Mouse (Mus musculus) frontal cortex, postnatal 10 days (tissue): ENCODE measurements around the gene Wdr89.
A peak's percentile ranks its signal among the peaks of the same experiment; 100 is the strongest.

Experiments
- DNase-seq, 2 experiments: peaks; one replicate each; pipeline ENCODE4 v3.0.0; 2022; ENCODE audit warnings: low spot score in 2 of 2, mixed read lengths in 1 of 2

The Wdr89 gene

GRCm38 (mm10) chr12:75616158-75616791, 53.1 kb downstream of the Wdr89 start:
- DNase-seq = no peak

DNA sequence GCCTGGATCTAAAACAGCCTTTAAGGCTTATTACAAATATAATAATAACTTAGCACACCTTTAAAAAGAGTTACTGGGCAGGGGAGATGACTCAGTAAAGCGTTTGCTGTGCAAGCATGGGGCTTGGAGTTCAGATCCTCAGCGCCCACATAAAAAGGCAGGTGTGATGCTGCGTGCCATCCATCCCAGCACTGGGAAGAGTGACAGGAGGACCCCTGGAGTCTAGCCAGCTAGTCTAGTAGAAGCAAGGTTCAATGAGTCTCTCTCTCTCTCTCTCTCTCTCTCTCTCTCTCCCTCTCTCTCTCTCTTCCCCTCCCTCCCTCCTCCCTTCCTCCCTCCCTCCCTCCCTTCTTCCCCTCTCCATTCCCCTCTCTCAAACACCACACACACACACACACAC, 53.8 kb downstream of the Wdr89 start:
- DNase-seq = no peak

DNA sequence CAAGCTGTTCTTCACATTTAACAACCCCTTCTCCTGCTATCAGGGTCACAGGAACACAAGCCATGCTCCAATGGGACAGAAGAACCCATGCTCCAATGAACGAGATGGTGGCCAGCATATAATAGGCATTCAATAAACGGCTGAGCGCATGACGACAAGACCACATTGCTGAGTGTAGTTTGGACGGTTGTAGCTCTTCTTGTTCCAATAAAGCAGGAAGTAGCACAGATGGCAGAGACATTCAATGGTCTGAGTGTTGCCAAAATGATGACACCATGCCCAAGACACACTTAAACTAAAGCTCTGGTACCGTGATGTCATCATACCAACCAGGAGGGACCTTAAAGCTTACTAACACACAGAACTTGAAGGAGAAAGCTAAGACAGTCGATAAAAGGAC, 56.6 kb downstream of the Wdr89 start:
- no peak for DNase-seq

DNA sequence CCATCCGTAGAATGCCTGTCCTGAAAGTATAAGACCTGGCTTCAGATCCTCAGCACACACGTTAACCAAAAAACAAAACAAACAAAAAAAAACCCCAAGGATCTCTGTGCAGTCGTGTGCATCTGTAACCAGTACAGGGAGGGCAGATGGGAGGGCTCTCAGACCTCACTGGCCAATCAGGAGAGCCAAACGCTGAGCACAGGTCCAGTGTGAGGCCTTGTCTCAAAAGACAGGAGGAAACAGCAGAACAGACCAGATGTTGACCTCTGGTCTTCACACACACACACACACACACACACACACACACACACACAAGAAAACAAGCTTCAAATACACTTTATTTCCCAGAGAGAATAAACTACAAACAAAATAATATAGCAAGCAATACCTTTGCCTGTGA, 69.8 kb downstream of the Wdr89 start:
- DNase-seq = no peak

GRCm38 (mm10) chr12:75598988-75599387, 70.3 kb downstream of the Wdr89 start:
- no peak for DNase-seq

DNA sequence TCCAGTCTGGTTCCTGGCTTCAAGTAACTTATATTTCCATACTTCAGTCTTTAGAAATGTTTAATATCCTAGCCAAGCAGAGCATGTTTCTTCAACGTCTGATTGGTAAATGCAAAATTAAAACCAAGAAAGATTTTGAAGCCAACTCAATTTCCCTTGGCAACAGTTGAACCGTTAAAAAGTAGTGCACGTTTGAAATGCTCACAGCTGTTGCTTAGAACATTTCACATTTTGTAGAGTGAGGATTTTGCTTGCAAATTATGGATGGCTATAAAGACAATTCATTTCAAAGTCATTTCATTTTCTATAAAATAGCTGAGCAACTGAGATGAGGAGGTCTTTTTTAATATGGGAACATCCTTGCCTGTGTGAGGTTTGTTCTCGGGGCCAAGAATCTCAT, 71.6 kb downstream of the Wdr89 start:
- no peak for DNase-seq

- peak; percentile 98 to 99 for DNase-seq
Observed at GRCm38 (mm10) chr12:75596154-75597002, 73.0 kb downstream of the Wdr89 start, which contains the start of gene Ppp2r5e. TSS of gene Ppp2r5e (minus strand) at chr12:75596245.

- DNase-seq = peak; percentile 20 to 44
Observed at GRCm38 (mm10) chr12:75595291-75596153, 73.8 kb downstream of the Wdr89 start.

GRCm38 (mm10) chr12:75594404-75594803, 74.9 kb downstream of the Wdr89 start:
- DNase-seq = no peak

DNA sequence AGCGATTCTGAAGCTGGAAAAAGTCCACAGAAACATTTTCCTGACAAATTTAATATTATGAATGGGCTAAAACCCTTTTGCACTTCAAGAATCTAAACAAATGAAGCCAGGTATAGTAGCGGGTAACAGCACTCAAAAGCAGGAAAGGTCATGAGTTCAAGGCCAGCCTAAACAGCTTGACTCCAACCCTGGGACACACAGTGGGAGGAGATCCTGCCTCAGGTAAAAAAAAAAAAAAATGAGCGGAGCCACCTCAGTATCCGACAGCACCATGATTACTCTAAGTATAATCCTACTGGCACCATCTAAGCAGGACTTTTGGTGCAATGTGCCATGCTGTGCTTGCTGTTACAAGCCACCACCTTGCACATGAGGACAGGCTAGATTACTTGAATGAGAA, 75.5 kb downstream of the Wdr89 start:
- no peak for DNase-seq

GRCm38 (mm10) chr12:75587501-75587900, 81.8 kb downstream of the Wdr89 start:
- DNase-seq = no peak

DNA sequence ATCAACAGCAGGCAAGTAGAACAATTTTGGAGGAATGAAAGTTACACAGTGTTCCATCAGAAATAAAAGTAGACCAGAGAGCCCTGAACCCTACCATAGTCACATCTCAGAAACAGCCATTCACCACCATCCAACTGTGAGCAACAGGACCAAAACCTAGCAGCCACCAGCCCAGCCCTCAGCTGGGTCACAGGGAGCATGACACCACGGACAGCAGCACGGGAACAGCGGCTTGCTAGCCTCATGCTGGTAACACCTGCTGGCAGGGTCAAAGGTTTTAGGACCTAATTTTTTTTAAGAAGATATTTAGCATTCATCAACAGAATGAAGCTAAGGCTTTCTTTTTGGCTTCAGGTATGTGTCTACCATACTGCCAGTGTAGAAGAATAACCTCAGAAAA, 85.6 kb downstream of the Wdr89 start:
- DNase-seq = no peak
